Mouse (Mus musculus) heart, postnatal 25 days (tissue): ENCODE data around the gene Palm3. TPM values are rescaled to one million over a fixed set of nuclear protein-coding genes. Genes with fewer than 3 reads are reported as not detected.

Experiments used
- DNase-seq: peaks from one replicate; pipeline ENCODE4 v3.0.0; 2022; ENCODE audit warnings: low spot score
- intact Hi-C: fragments of 180-260 bp; cut with DNase I; formaldehyde crosslinking; loops from one replicate; pipeline ENCODE4 v1.15.1; 2025
- total RNA-seq, 2 experiments: library from RNA; stranded (reverse); gene quantifications; 2 replicates each; pipeline ENCODE4 v1.2.3; 2021

The Palm3 gene
- total RNA-seq, 2 experiments from 2014 or later = 0.28 to 0.36 TPM

DNA sequence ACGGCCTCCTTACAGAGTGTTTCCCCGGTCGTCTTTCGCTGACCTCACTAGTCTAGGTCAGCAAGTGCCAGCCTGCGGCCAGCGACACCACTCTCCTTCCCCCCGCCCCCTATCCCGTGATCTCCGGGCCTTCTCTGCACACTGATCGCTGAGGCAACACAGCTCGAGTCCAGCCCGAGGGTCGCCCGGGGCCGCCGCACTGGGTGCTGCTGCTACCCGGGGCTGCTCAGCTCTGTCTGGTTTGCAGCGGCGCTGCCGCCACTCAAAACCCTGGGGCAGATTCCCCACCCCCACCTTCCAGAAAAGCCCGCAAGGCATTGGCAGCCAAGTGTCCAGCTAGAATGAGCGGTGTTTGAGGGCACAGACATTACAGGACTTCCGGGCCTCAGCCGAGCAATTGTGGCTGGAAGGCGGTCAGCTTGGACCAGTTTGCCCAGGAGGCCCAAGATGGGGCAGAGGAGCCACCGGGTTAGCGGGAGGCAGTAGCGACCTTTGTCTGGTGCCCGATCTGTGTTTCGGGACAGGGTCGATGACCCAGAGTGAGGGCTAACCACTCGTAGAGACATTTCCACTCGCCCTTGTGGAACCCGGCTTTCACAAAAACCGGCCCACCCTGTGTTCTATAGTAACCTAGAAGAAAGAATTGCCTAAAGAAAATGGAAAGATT is 8.6 kb upstream of the Palm3 start:
- no peak for DNase-seq
- intact Hi-C loops = loop anchor here (5.0 kb wide), 1 partner anchor 60 kb away; no protein-coding TSS in a partner anchor

- DNase-seq = no peak
These were observed 5.4 kb upstream of the Palm3 start for GRCm38 (mm10) chr8:84015833-84016232.

DNA sequence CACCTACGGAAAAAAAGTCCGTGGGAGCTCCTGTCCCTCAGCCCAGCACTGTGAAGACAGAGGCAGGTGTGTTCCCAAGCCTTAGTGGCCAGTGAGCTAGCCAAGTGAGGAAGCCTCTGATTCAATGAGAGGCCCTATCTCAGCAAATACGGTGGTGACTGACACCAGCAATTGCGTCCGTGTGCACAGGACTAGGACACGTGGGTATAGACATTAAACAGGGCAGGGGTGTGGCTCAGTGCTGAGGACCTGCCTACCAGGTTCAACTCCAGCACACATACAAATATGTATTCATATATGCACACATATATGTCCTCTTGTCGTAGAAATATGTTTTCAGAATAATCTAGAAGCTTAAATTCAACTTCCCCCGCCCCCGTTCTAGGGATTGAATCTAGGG is 1.5 kb upstream of the Palm3 start:
- intact Hi-C loops = no loop called here
- DNase-seq = no peak

More at GRCm38 (mm10) chr8:84015833-84016232, 5.4 kb upstream of the Palm3 start:
- intact Hi-C loops = no loop called here

DNA sequence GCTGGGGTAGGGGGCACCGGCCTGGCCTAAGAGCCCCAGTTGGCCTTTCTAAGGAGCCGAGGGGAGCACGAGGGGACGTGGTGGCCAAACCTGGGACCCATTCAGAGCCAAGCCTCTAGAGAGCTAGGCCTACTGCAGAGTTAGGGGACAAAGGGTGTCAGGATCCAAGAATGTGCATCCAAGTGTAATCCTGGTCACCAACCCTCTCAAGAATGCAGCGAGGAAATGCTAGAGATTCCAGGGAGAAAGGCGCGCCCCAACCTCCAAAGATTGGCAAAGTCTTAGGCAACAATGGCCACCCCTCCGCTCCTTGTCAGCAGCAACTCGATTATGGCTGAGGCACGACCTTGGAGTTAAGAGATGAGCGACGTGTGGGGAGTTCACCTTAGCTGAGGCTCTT is 298 bp downstream of the Palm3 start:
- intact Hi-C loops = no loop called here
- no peak for DNase-seq

GRCm38 (mm10) chr8:84023085-84023484 is 1.8 kb downstream of the Palm3 start:
- intact Hi-C loops = no loop called here
- DNase-seq = no peak

DNA sequence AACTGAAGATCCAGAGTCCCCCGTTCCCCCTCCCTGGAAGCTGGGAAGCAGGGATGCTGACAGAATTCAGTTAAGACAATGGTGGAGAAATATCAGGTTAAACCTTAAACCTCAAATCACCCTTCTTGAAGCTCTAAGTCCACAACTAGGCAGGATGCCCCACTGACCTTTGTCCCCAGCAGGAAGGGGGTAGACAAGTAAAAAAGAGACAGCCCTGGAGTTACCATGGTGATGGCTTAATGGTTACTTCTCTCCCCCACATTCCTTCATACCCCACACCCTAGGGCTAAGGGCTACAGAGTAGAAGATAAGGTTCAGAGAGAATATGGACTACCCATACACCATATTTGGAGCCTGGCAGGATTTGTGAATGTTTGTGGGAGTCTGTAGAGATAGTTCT is 2.4 kb downstream of the Palm3 start:
- no peak for DNase-seq
- intact Hi-C loops = no loop called here

- DNase-seq = no peak
These were observed 2.9 kb downstream of the Palm3 start for GRCm38 (mm10) chr8:84024171-84024570.

GRCm38 (mm10) chr8:84025863-84026262 is 4.6 kb downstream of the Palm3 start:
- DNase-seq = no peak
- intact Hi-C loops = no loop called here

More at GRCm38 (mm10) chr8:84024171-84024570, 2.9 kb downstream of the Palm3 start:
- intact Hi-C loops = no loop called here

DNA sequence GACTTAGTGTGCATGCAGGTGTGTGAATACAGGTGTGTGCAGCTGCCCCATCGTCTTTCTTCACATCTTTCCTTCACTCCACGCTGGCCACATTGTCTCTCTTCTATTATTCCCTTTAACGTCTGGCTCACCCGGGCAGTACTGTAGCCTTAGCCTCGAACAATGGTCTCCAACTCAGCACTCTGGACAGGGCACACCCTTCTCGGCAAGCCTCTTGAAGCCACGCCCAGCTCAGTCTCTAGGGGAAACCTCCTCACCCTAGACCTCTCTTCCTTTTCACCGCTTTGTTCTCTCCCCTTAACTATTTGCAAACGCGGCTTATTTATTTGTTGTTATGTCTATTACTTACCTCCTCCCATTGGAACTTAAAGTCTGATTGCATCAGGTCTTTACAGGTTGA is 6.2 kb downstream of the Palm3 start:
- no peak for DNase-seq
- intact Hi-C loops = no loop called here

- DNase-seq = no peak
- intact Hi-C loops = no loop called here
These were observed 8.0 kb downstream of the Palm3 start for GRCm38 (mm10) chr8:84029272-84029671.

- intact Hi-C loops = no loop called here
- DNase-seq = no peak
These were observed 11.5 kb downstream of the Palm3 start for GRCm38 (mm10) chr8:84032777-84033176.

DNA sequence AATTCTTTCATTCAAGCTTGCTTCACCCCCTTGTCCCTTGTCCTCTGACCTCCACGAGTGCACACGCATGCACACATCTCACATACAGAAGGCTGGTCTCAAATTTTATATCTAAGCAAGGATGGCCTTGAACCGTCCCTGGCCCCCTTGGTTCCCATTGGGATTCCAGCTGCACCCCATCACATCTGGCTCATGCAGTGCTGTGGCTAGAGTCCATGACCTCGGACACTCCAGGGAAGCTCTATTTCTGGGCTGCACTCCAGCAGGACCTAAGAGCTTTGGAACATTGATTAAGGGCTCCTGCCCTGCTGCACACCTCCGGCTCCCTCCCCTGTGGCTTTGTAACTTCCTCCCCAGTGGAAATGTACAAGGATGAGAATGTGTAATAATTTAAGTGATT is 16.7 kb downstream of the Palm3 start:
- DNase-seq = no peak
- intact Hi-C loops = loop anchor here (5.0 kb wide), 2 partner anchors 254 to 319 kb away; no protein-coding TSS in a partner anchor

- no peak for DNase-seq
- intact Hi-C loops = loop anchor here (5.0 kb wide), 2 partner anchors 253 to 318 kb away; no protein-coding TSS in a partner anchor
These were observed 17.8 kb downstream of the Palm3 start for GRCm38 (mm10) chr8:84039050-84039449.

DNA sequence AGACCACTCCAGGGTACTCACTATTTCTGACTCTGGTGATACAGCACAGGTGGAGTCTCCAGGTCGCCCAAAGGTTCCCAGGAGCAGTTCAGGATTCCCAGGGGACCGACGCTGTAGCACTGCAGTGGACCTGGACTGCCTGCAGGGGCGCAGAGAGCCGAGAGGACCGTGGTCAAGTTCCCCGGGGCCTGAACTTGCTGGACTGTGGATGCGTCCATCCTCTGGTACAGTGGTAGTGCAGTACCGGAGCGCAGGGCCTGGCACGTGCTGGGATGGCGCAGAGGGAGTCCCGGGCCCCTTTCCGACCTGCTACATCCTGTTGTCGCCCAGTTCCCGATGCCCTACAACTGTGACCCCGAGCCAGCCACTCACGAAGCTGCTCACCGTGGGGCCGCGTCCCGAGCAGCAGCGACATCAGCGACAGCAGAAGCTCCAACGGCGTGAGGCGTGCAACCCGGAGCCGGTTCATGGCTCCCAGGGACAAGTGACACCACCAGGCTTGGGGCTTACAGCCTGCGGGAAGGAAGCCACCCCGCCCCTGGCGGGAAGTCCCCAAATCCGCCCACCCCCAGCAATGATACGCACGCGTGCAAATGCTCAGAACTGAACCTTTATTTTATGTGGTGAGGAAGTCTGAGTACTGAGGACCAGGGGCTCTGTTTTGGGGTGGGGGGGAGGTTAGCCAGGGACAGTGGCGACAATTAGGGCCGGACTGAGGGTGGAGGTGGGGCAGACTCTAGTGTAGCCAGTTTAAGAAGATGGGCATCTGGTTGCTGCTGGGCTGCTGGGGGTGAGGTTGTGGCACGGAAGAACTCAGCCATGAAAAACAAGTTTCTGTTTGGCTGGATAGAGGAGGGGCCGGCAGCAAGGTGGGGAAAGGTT is 21.0 kb downstream of the Palm3 start, which contains the start of gene Il27ra:
TSS of gene Il27ra (minus strand) at position 524 of the 882 bp plus-strand sequence.
- intact Hi-C loops = loop anchor here (2.0 to 5.0 kb wide), 3 partner anchors 22 to 140 kb away; partner anchors contain the start of genes Dcaf15 and Gm10643

DNA sequence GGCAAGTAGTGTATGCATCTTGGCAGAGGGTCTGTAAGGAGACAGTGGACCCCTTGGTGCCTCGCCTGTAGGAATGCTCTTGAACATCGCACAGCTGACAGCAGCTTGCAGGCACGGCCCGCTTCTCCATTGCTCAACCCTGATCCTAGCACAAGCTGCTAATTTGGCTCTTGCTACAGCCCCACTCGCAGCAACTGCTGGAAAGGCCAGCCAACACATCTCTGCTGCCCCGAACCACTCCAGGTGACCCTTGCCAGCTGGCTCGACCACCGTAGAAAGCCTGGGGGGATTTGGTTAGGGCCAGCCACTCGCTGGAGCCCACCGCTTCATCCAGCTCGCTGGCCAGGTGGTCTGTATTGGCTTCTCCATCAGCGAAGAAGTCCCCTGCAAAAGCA is 21.7 kb downstream of the Palm3 start:
- intact Hi-C loops = loop anchor here (2.0 to 5.0 kb wide), 3 partner anchors 22 to 139 kb away; partner anchors contain the start of genes Dcaf15 and Gm10643
- no peak for DNase-seq

More for the DNA sequence above, 21.0 kb downstream of the Palm3 start, which contains the start of gene Il27ra:
- peak; percentile 54 for DNase-seq

- intact Hi-C loops = loop anchor here (5.0 kb wide), 2 partner anchors 58 to 138 kb away; partner anchors contain the start of gene Dcaf15
- no peak for DNase-seq
These were observed 22.8 kb downstream of the Palm3 start for GRCm38 (mm10) chr8:84044103-84044502.

DNA sequence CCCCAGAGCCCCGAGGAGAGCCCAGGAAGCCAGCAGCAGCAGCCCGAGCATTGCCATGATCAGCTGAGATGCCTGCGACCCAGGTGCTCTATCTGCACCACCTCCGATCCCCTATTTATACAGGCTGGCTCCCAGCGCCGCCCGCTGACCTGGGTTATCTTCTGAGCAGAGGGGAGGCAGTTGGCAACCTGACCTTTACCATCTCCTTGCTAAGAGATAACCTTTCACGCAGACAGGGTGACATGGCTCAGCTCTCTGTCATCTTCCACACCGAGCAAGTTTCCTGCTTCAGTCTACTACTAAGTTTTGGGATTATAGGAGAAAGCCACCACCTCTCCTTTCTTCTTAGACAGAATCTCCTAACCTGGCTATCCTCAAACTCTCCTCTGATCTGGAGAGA is 23.6 kb downstream of the Palm3 start, which contains the start of gene Rln3:
TSS of gene Rln3 (minus strand) at position 101 of the 400 bp plus-strand sequence.
- intact Hi-C loops = loop anchor here (5.0 kb wide), 2 partner anchors 57 to 137 kb away; partner anchors contain the start of gene Dcaf15

DNA sequence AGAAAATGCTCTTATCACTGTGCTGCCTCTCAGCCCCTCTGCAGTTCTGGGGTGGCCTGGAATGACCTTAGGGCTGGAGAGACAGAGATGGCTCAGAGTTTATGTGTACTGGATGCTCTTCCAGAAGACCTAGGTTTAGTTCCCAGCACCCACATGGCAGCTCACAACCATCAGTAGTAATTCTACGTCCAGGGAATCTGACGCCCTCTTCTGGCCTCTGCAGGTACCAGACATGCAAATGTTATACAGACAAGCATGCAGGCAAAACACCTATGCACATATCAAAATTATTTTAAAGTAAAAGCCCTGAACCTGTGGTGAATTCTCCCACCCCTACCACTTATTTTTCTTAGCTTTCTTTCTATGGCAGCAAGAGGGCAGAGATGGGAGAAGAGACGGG is 25.2 kb downstream of the Palm3 start:
- intact Hi-C loops = no loop called here
- DNase-seq = no peak

More for the DNA sequence above, 23.6 kb downstream of the Palm3 start, which contains the start of gene Rln3:
- DNase-seq = no peak

DNA sequence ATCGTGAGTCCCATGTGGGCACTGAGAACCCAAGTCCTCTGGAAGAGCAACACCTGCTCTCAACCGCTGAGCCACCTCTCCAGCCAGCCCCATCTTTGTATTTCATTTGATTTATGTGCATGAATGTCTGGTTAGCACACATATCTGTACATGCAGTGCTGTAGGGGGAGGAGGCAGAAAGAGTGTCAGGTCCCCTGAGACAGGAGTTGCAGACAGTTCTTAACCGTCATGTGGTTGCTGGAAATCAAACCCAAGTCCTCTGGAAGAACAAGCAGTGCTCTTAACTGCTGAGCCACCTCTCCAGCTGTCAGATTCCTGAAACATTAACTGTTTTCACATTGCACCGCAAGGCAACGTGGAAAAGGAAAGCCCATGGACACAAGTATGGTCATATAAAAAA is 26.9 kb downstream of the Palm3 start:
- no peak for DNase-seq
- intact Hi-C loops = no loop called here

DNA sequence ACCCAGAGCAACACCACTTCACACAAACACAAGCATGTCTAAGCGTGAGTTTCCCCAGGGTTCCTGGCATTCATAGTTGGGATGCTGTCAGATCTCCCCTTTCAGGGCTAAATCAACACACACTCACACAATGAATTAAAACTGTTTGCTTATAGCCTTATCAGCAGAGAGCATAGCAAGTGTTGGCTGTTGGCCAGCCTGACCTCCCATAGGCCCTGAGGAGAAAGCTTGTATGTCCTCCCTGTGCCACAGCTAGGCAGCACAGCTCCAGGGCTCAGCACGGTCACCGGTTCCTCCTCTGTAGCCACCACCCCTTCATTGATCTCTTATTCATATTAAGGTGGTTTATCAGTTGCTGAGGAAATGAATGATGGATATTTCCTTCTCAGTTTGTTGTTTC is 31.5 kb downstream of the Palm3 start:
- intact Hi-C loops = no loop called here
- DNase-seq = no peak
